Mouse (Mus musculus) lung, embryonic 14.5 days (tissue): ENCODE measurements around the gene Hpd. TPM values are rescaled to one million over a fixed set of nuclear protein-coding genes. Genes with fewer than 3 reads are reported as not detected.

Experiments
- ATAC-seq: fragments of 200-750 bp; cut with Nextera tagmentation; 2 replicates; pipeline ENCODE4 v1.8.0; 2017; ENCODE audit warnings: mild to moderate bottlenecking, moderate TSS enrichment, moderate library complexity; ENCODE audit not compliant: insufficient read depth
- DNase-seq: peaks from one replicate; pipeline ENCODE4 v3.0.0-alpha.2; 2015
- H3K27ac ChIP-seq: fragments of 300-500 bp; sonication (generic); 2 replicates; pipeline ENCODE4 v1.5.1; 2014; ENCODE audit warnings: low read depth, mild to moderate bottlenecking, moderate library complexity
- H3K27me3 ChIP-seq: fragments of 300-500 bp; sonication (generic); 2 replicates; pipeline ENCODE4 v1.6.1; 2014; ENCODE audit warnings: low read length, control low read depth; ENCODE audit not compliant: insufficient read depth
- H3K36me3 ChIP-seq: fragments of 300-500 bp; sonication (generic); 2 replicates; pipeline ENCODE4 v1.6.1; 2014; ENCODE audit warnings: control low read depth; ENCODE audit not compliant: insufficient read depth
- H3K4me1 ChIP-seq: fragments of 300-500 bp; sonication (generic); 2 replicates; pipeline ENCODE4 v1.6.1; 2014; ENCODE audit warnings: antibody characterized with exemption, control low read depth; ENCODE audit not compliant: insufficient read depth
- H3K4me2 ChIP-seq: fragments of 300-500 bp; sonication (generic); 2 replicates; pipeline ENCODE4 v1.6.1; 2014; ENCODE audit warnings: mild to moderate bottlenecking
- H3K4me3 ChIP-seq: fragments of 300-500 bp; sonication (generic); 2 replicates; pipeline ENCODE4 v1.5.1; 2014; ENCODE audit warnings: low read depth, low read length
- H3K9ac ChIP-seq: fragments of 300-500 bp; sonication (generic); 2 replicates; pipeline ENCODE4 v1.6.1; 2014
- H3K9me3 ChIP-seq: fragments of 300-500 bp; sonication (generic); 2 replicates; pipeline ENCODE4 v1.6.1; 2016; ENCODE audit warnings: low read depth, low read length, control low read depth
- CTCF ChIP-seq: IDR thresholded peaks from 2 replicates; pipeline ENCODE4 v1.5.1; 2016; ENCODE audit warnings: antibody characterized with exemption, low read depth
- WGBS: fragments of 180-500 bp; shearing (Covaris S2); extraction: QIAGEN DNeasy Blood & Tissue Kit; methylation state at CpG from one replicate; pipeline ENCODE4 v1.1.7; 2014; 5-methylcytosine and 5-hydroxymethylcytosine counted together
- polyA plus RNA-seq: library from polyadenylated mRNA; unstranded; fragments of >200 nt; fragmentation: Nextera tagmentation; extraction: Ambion mirVana; gene quantifications from 2 replicates; pipeline ENCODE4 v1.2.1, GENCODE M21; 2014

Hpd gene
- polyA plus RNA-seq, 1 experiment from 2014 or later, result not detected

- H3K4me2 ChIP-seq, result peak overlapping the region; percentile 62
- peak; percentile 96 for TF ChIP-seq CTCF
- no peaks in the 10 kb centered on the region for H3K27me3 ChIP-seq
- WGBS, result 5% methylated on average over 19 of the region's 19 CpGs
- peaks cover 15% of the 10 kb centered on the region; the same call in 1 of the 2 replicates for H3K4me1 ChIP-seq
- ATAC-seq (peak; percentile 84), DNase-seq (peak; percentile 95)
- H3K9ac ChIP-seq, result peak overlapping the region; percentile 31
- no peak overlapping the region for H3K27ac ChIP-seq
- H3K4me3 ChIP-seq, result peak overlapping the region; percentile 38
- peaks cover 86% of the 10 kb centered on the region for H3K36me3 ChIP-seq
- H3K9me3 ChIP-seq, result no peaks in the 10 kb centered on the region
These were observed 32.8 kb downstream of the Hpd start for GRCm38 (mm10) chr5:123149451-123150400.

DNA sequence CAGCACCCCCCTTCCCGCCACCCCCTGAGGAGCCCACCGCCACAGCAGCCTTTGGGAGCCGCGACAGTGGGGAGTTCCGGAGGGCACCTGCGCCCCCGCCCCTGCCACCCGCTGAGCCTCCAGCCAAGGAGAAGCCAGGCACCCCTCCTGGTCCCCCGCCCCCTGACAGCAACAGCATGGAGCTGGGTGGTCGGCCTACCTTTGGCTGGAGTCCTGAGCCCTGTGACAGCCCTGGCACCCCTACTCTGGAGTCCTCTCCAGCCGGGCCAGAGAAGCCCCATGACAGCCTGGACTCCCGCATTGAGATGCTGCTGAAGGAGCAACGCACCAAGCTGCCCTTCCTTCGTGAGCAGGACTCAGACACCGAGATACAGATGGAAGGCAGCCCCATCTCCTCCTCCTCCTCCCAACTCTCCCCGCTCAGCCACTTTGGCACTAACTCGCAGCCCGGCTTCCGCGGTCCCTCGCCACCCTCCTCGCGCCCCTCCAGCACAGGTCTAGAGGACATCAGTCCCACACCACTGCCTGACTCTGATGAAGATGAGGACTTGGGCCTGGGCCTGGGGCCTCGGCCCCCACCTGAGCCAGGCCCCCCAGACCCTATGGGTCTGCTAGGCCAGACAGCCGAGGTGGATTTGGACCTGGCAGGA lies 34.3 kb downstream of the Hpd start:
- WGBS, result 78% methylated on average over 25 of the region's 25 CpGs
- Histone ChIP-seq H3K4me3 (no peak overlapping the region), H3K9ac (no peak overlapping the region; the same call in 1 of the 2 replicates), H3K9me3 (no peaks in the 10 kb centered on the region), H3K36me3 (peaks cover 79% of the 10 kb centered on the region), H3K27me3 (no peaks in the 10 kb centered on the region), H3K4me2 (peak overlapping the region; percentile 5; the same call in 1 of the 2 replicates), H3K4me1 (peaks cover 23% of the 10 kb centered on the region), H3K27ac (no peak overlapping the region)
- no peak for TF ChIP-seq CTCF
- DNase-seq (no peak), ATAC-seq (no peak)

DNA sequence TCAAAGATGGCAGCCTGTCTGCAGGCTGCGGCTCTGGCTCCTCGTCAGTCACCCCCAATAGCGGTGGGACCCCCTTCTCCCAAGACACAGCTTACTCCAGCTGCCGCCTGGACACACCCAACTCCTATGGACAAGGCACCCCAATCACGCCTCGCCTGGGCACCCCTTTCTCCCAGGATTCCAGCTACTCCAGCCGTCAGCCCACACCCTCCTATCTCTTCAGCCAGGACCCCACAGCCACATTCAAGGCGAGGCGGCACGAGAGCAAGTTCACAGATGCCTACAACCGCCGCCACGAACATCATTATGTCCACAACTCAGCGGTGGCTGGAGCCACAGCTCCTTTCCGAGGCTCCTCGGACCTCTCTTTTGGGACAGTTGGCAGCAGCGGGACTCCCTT lies 35.0 kb downstream of the Hpd start:
- Histone ChIP-seq H3K4me1 (peaks cover 23% of the 10 kb centered on the region), H3K27ac (no peak overlapping the region), H3K27me3 (no peaks in the 10 kb centered on the region), H3K36me3 (peaks cover 72% of the 10 kb centered on the region), H3K9me3 (no peaks in the 10 kb centered on the region), H3K4me2 (no peak overlapping the region), H3K4me3 (no peak overlapping the region), H3K9ac (no peak overlapping the region)
- no peak for TF ChIP-seq CTCF
- DNase-seq, result no peak
- ATAC-seq, result no peak
- 76% methylated on average over 17 of the region's 17 CpGs for WGBS

DNA sequence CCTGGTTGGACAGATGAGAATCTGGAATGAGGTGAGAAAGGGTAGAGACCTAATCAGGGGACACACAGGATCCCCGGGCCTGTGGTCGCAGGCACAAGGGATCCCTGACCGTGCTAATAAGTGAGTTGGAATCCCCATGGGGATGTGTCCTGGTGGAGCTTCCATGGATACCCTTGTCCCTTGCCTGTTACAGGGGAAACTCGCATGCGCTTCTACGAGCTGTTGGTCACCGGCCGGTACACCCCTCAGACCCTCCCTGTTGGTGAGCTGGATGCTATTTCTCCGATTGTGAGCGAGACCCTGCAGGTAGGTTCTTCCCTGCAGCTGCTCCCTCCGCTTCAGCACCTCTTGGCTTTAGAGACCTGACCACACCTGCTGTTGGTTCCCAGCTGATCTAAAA lies 36.2 kb downstream of the Hpd start:
- TF ChIP-seq CTCF, result no peak
- H3K4me1 ChIP-seq, result peaks cover 23% of the 10 kb centered on the region
- DNase-seq (no peak), ATAC-seq (no peak)
- H3K27ac ChIP-seq, result no peak overlapping the region
- no peak overlapping the region for H3K4me2 ChIP-seq
- no peak overlapping the region for H3K4me3 ChIP-seq
- no peaks in the 10 kb centered on the region for H3K9me3 ChIP-seq
- H3K36me3 ChIP-seq, result peaks cover 60% of the 10 kb centered on the region
- no peak overlapping the region for H3K9ac ChIP-seq
- WGBS, result 83% methylated on average over 11 of the region's 11 CpGs
- H3K27me3 ChIP-seq, result no peaks in the 10 kb centered on the region

DNA sequence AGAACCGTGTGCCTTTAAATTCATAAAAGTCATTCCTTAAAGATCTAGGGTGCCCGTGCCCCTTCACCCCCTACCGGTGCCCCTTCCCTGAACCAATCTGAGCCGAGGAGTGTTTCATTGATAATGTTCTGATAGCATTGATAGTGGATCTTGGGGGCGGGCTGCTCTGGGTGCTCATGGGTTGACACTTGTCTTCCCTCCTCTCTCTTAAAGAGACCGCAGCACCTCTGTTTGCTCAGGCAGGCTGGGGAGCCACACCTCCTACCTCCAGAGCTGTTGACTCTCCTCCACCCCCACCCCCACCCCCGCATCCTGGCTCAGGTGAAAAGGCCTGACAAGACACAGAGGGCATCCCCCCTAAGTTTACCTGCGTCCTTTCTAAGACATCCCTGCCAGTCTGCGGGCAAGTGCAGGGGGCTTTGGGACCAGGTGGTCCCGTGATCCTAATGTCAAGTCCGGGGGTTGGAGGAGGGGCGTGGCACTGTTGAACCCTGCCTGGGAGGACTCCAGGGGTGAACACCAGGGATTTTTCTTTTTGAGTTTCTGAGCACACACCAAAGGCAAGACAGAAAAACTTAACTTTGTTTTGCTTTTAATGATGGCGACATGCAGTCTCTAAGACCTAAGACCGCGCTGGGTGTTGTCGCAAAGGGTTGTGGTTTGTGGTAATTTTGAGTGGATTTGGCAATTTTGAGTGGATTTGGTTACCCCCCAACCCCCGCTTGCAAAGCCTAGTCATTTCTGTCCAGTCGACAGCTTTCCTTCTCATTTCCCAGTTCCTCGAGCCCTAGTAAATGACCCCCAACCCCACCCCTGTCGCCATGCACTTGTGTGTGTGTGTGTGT lies 37.6 kb downstream of the Hpd start:
- 30% methylated on average over 20 of the region's 20 CpGs for WGBS
- Histone ChIP-seq H3K4me1 (peaks cover 19% of the 10 kb centered on the region), H3K27me3 (no peaks in the 10 kb centered on the region), H3K4me2 (peak overlapping the region; percentile 100), H3K9ac (peak overlapping the region; percentile 99), H3K36me3 (peaks cover 54% of the 10 kb centered on the region), H3K9me3 (no peaks in the 10 kb centered on the region), H3K4me3 (peak overlapping the region; percentile 92), H3K27ac (no peak overlapping the region)
- DNase-seq (no peak), ATAC-seq (no peak)
- TF ChIP-seq CTCF, result no peak

- Histone ChIP-seq H3K27me3 (no peaks in the 10 kb centered on the region), H3K36me3 (peaks cover 49% of the 10 kb centered on the region), H3K4me3 (peak overlapping the region; percentile 92), H3K4me2 (peak overlapping the region; percentile 100), H3K4me1 (peaks cover 17% of the 10 kb centered on the region), H3K9me3 (no peaks in the 10 kb centered on the region), H3K9ac (peak overlapping the region; percentile 99), H3K27ac (no peak overlapping the region; the same call in 1 of the 2 replicates)
- no peak for TF ChIP-seq CTCF
- WGBS, result 5% methylated on average over 17 of the region's 17 CpGs
- ATAC-seq, result no peak
- no peak for DNase-seq
These were observed 38.4 kb downstream of the Hpd start for GRCm38 (mm10) chr5:123143971-123144745.
